Mouse (Mus musculus) megakaryocyte, embryonic 14.5 days (primary cell): ENCODE data around the gene Usf3. TPM values are rescaled to one million over a fixed set of nuclear protein-coding genes. Genes with fewer than 3 reads are reported as not detected.

Experiments used
- H3K27me3 ChIP-seq: replicated peaks from 2 replicates; pipeline ENCODE3; 2012; ENCODE audit warnings: inconsistent platforms
- H3K36me3 ChIP-seq: replicated peaks from 2 replicates; pipeline ENCODE3; 2012; ENCODE audit warnings: low read length, inconsistent platforms, mixed read lengths
- H3K4me1 ChIP-seq: 2 replicates; pipeline ENCODE4 v1.6.1; 2012; ENCODE audit warnings: inconsistent platforms
- H3K4me3 ChIP-seq: replicated peaks from 2 replicates; pipeline ENCODE3; 2012; ENCODE audit warnings: moderate library complexity, mild to moderate bottlenecking, inconsistent platforms
- H3K9me3 ChIP-seq: 2 replicates; pipeline ENCODE4 v1.6.1; 2012; ENCODE audit warnings: inconsistent platforms
- FLI1 ChIP-seq: IDR thresholded peaks from 2 replicates; pipeline ENCODE4 v1.6.1; 2012; ENCODE audit warnings: low read length, inconsistent platforms, mixed read lengths
- GATA1 ChIP-seq: IDR thresholded peaks from 3 replicates; pipeline ENCODE4 v1.6.1; 2012; ENCODE audit warnings: mixed read lengths, low read length, inconsistent platforms, borderline replicate concordance
- polyA plus RNA-seq: library from polyadenylated mRNA; stranded (reverse); fragments of >175 nt; gene quantifications from 2 replicates; pipeline ENCODE4 v1.2.3, GENCODE M21; 2012; ENCODE audit warnings: low replicate concordance; ENCODE audit not compliant: insufficient read depth

Usf3 gene
- polyA plus RNA-seq, 1 experiment = 0.89 TPM

- H3K36me3 ChIP-seq = peaks cover 56% of the 10 kb centered on the region
- TF ChIP-seq GATA1 = no peak
- TF ChIP-seq FLI1 = no peak
- H3K27me3 ChIP-seq = no peaks in the 10 kb centered on the region
- H3K4me3 ChIP-seq = no peak overlapping the region
- peaks cover 16% of the 10 kb centered on the region for H3K4me1 ChIP-seq
- no peaks in the 10 kb centered on the region for H3K9me3 ChIP-seq
Observed at GRCm38 (mm10) chr16:44199066-44199703, 26.1 kb downstream of the Usf3 start.

- no peak for TF ChIP-seq FLI1
- no peak for TF ChIP-seq GATA1
- H3K9me3 ChIP-seq = no peaks in the 10 kb centered on the region
- H3K36me3 ChIP-seq = peaks cover 65% of the 10 kb centered on the region
- H3K4me3 ChIP-seq = no peak overlapping the region
- no peaks in the 10 kb centered on the region for H3K27me3 ChIP-seq
- peaks cover 16% of the 10 kb centered on the region for H3K4me1 ChIP-seq
Observed at GRCm38 (mm10) chr16:44200146-44200545, 27.1 kb downstream of the Usf3 start.

GRCm38 (mm10) chr16:44204331-44204730 lies 31.3 kb downstream of the Usf3 start:
- no peaks in the 10 kb centered on the region for H3K27me3 ChIP-seq
- peaks cover 90% of the 10 kb centered on the region for H3K36me3 ChIP-seq
- H3K9me3 ChIP-seq = no peaks in the 10 kb centered on the region
- H3K4me1 ChIP-seq = peaks cover 4% of the 10 kb centered on the region
- TF ChIP-seq GATA1 (no peak), FLI1 (no peak)
- no peak overlapping the region for H3K4me3 ChIP-seq

GRCm38 (mm10) chr16:44205973-44206372 lies 32.9 kb downstream of the Usf3 start:
- Histone ChIP-seq H3K36me3 (peaks cover 90% of the 10 kb centered on the region), H3K4me3 (no peak overlapping the region), H3K9me3 (no peaks in the 10 kb centered on the region), H3K4me1 (peaks cover 12% of the 10 kb centered on the region), H3K27me3 (no peaks in the 10 kb centered on the region)
- TF ChIP-seq GATA1 = no peak
- no peak for TF ChIP-seq FLI1

GRCm38 (mm10) chr16:44210156-44211053 lies 37.4 kb downstream of the Usf3 start:
- TF ChIP-seq FLI1 (no peak), GATA1 (no peak)
- H3K9me3 ChIP-seq = no peaks in the 10 kb centered on the region
- peaks cover 12% of the 10 kb centered on the region for H3K4me1 ChIP-seq
- no peak overlapping the region for H3K4me3 ChIP-seq
- H3K36me3 ChIP-seq = peaks cover 97% of the 10 kb centered on the region
- no peaks in the 10 kb centered on the region for H3K27me3 ChIP-seq

GRCm38 (mm10) chr16:44211054-44211414 lies 38.0 kb downstream of the Usf3 start:
- Histone ChIP-seq H3K4me1 (peaks cover 12% of the 10 kb centered on the region), H3K36me3 (peaks cover 97% of the 10 kb centered on the region), H3K9me3 (no peaks in the 10 kb centered on the region), H3K27me3 (no peaks in the 10 kb centered on the region), H3K4me3 (no peak overlapping the region)
- TF ChIP-seq FLI1 (no peak), GATA1 (no peak)

GRCm38 (mm10) chr16:44212703-44213102 lies 39.7 kb downstream of the Usf3 start:
- H3K9me3 ChIP-seq = no peaks in the 10 kb centered on the region
- peaks cover 98% of the 10 kb centered on the region for H3K36me3 ChIP-seq
- H3K4me1 ChIP-seq = peaks cover 12% of the 10 kb centered on the region
- no peaks in the 10 kb centered on the region for H3K27me3 ChIP-seq
- TF ChIP-seq FLI1 (no peak), GATA1 (no peak)
- no peak overlapping the region for H3K4me3 ChIP-seq

GRCm38 (mm10) chr16:44215513-44215912 lies 42.5 kb downstream of the Usf3 start:
- TF ChIP-seq FLI1 (no peak), GATA1 (no peak)
- no peaks in the 10 kb centered on the region for H3K27me3 ChIP-seq
- H3K9me3 ChIP-seq = peaks cover 13% of the 10 kb centered on the region; the same call in 1 of the 2 replicates
- peaks cover 4% of the 10 kb centered on the region for H3K4me1 ChIP-seq
- peaks cover 99% of the 10 kb centered on the region for H3K36me3 ChIP-seq
- no peak overlapping the region for H3K4me3 ChIP-seq

GRCm38 (mm10) chr16:44216417-44216816 lies 43.4 kb downstream of the Usf3 start:
- H3K9me3 ChIP-seq = peaks cover 13% of the 10 kb centered on the region; the same call in 1 of the 2 replicates
- no peaks in the 10 kb centered on the region for H3K4me1 ChIP-seq
- H3K4me3 ChIP-seq = no peak overlapping the region
- peaks cover 99% of the 10 kb centered on the region for H3K36me3 ChIP-seq
- TF ChIP-seq GATA1 (no peak), FLI1 (no peak)
- H3K27me3 ChIP-seq = no peaks in the 10 kb centered on the region

- Histone ChIP-seq H3K4me3 (no peak overlapping the region), H3K27me3 (no peaks in the 10 kb centered on the region), H3K36me3 (peaks cover 52% of the 10 kb centered on the region), H3K4me1 (no peaks in the 10 kb centered on the region), H3K9me3 (peaks cover 13% of the 10 kb centered on the region; the same call in 1 of the 2 replicates)
- TF ChIP-seq GATA1 = no peak
- no peak for TF ChIP-seq FLI1
Observed at GRCm38 (mm10) chr16:44221463-44221862, 48.4 kb downstream of the Usf3 start.

GRCm38 (mm10) chr16:44226706-44227291 lies 53.8 kb downstream of the Usf3 start:
- TF ChIP-seq FLI1 (no peak), GATA1 (no peak)
- Histone ChIP-seq H3K27me3 (no peaks in the 10 kb centered on the region), H3K4me3 (no peak overlapping the region), H3K9me3 (peaks cover 6% of the 10 kb centered on the region), H3K36me3 (no peaks in the 10 kb centered on the region), H3K4me1 (no peaks in the 10 kb centered on the region)
